ENCODE assay signal across 8 mouse cellular contexts in genomic region chr11:120949863-120950262, GRCm38 (mm10). TPM values are rescaled to one million over a fixed set of nuclear protein-coding genes. Genes with fewer than 3 reads are reported as not detected.
DNase-seq lines count a peak whose midpoint lies in the region; ATAC-seq lines count a peak whose summit lies in the region.

No protein-coding gene starts in this region.

- H3K27ac ChIP-seq in kidney, embryonic 14.5 days (ENCODE audit: low read depth, low read length) = no peak overlapping the region
- peak overlapping the region; percentile 60; the same call in 1 of the 2 replicates for H3K27ac ChIP-seq in embryonic facial prominence, embryonic 13.5 days
- peak overlapping the region; percentile 73 for H3K27ac ChIP-seq in intestine, embryonic 15.5 days
- no peak overlapping the region for H3K27ac ChIP-seq in neural tube, embryonic 12.5 days

- WGBS in kidney, embryonic 14.5 days = 16% methylated on average over 10 of the region's 10 CpGs
- 11% methylated on average over 10 of the region's 10 CpGs for WGBS in embryonic facial prominence, embryonic 13.5 days
- 40% methylated on average over 10 of the region's 10 CpGs for WGBS in intestine, embryonic 15.5 days
- WGBS in neural tube, embryonic 12.5 days = 7% methylated on average over 10 of the region's 10 CpGs

- H3K36me3 ChIP-seq in kidney, embryonic 14.5 days (ENCODE audit: control insufficient read depth, insufficient read depth, low read length) = no peaks in the 10 kb centered on the region
- H3K36me3 ChIP-seq in embryonic facial prominence, embryonic 13.5 days = peaks cover 10% of the 10 kb centered on the region; the same call in 1 of the 2 replicates
- H3K36me3 ChIP-seq in intestine, embryonic 15.5 days = no peaks in the 10 kb centered on the region
- 0 out of 2 replicates have a peak, but pooled peaks cover 1% of the 10 kb centered on the region for H3K36me3 ChIP-seq in neural tube, embryonic 12.5 days

- H3K4me1 ChIP-seq in kidney, embryonic 14.5 days (ENCODE audit: control insufficient read depth, insufficient read depth, low read length) = peaks cover 28% of the 10 kb centered on the region
- peaks cover 33% of the 10 kb centered on the region for H3K4me1 ChIP-seq in embryonic facial prominence, embryonic 13.5 days
- H3K4me1 ChIP-seq in intestine, embryonic 15.5 days (replicated peaks) = peaks cover 29% of the 10 kb centered on the region
- H3K4me1 ChIP-seq in neural tube, embryonic 12.5 days = peaks cover 36% of the 10 kb centered on the region

- H3K9ac ChIP-seq in kidney, embryonic 14.5 days (ENCODE audit: low read depth, low read length) = peak overlapping the region; percentile 66; the same call in 1 of the 2 replicates
- H3K9ac ChIP-seq in embryonic facial prominence, embryonic 13.5 days = peak overlapping the region; percentile 78
- peak overlapping the region; percentile 60 for H3K9ac ChIP-seq in intestine, embryonic 15.5 days
- no peak overlapping the region for H3K9ac ChIP-seq in neural tube, embryonic 12.5 days

- H3K4me3 ChIP-seq in kidney, embryonic 14.5 days (ENCODE audit: low read length) = peak overlapping the region; percentile 57
- H3K4me3 ChIP-seq in embryonic facial prominence, embryonic 13.5 days = peak overlapping the region; percentile 57
- H3K4me3 ChIP-seq in intestine, embryonic 15.5 days (replicated peaks) = peak overlapping the region; percentile 53
- H3K4me3 ChIP-seq in neural tube, embryonic 12.5 days = peak overlapping the region; percentile 37; the same call in 1 of the 2 replicates

- ATAC-seq in kidney, embryonic 14.5 days (ENCODE audit: low FRiP score, low TSS enrichment) = no peak
- ATAC-seq in embryonic facial prominence, embryonic 13.5 days (ENCODE audit: insufficient number of reproducible peaks, insufficient read depth, low FRiP score, low TSS enrichment, low read depth) = no peak
- ATAC-seq in intestine, embryonic 15.5 days = no peak
- no peak for ATAC-seq in neural tube, embryonic 12.5 days (ENCODE audit: low FRiP score, low read depth)

- H3K27me3 ChIP-seq in kidney, embryonic 14.5 days (ENCODE audit: control insufficient read depth, insufficient read depth, low read length) = no peaks in the 10 kb centered on the region
- peaks cover 13% of the 10 kb centered on the region; the same call in 1 of the 2 replicates for H3K27me3 ChIP-seq in embryonic facial prominence, embryonic 13.5 days
- no peaks in the 10 kb centered on the region for H3K27me3 ChIP-seq in intestine, embryonic 15.5 days (replicated peaks)
- peaks cover 15% of the 10 kb centered on the region for H3K27me3 ChIP-seq in neural tube, embryonic 12.5 days (replicated peaks)

- H3K9me3 ChIP-seq in kidney, embryonic 14.5 days (ENCODE audit: control insufficient read depth, low read length) = no peaks in the 10 kb centered on the region
- no peaks in the 10 kb centered on the region for H3K9me3 ChIP-seq in embryonic facial prominence, embryonic 13.5 days
- H3K9me3 ChIP-seq in intestine, embryonic 15.5 days = no peaks in the 10 kb centered on the region
- H3K9me3 ChIP-seq in neural tube, embryonic 12.5 days = no peaks in the 10 kb centered on the region

- DNase-seq in kidney, postnatal 4 days = no peak
- DNase-seq in left cerebral cortex, adult 9 months (ENCODE audit: low spot score in 2 of 2) = no peak
- DNase-seq in thymus, adult 18-20 months = no peak
- no peak for DNase-seq in adipocyte (ENCODE audit: low spot score)

- H3K4me2 ChIP-seq in kidney, embryonic 14.5 days (replicated peaks; ENCODE audit: low read depth, low read length) = peak overlapping the region; percentile 73
- peak overlapping the region; percentile 75 for H3K4me2 ChIP-seq in embryonic facial prominence, embryonic 13.5 days
- peak overlapping the region; percentile 83 for H3K4me2 ChIP-seq in intestine, embryonic 15.5 days (replicated peaks)
- H3K4me2 ChIP-seq in neural tube, embryonic 12.5 days (replicated peaks) = peak overlapping the region; percentile 70

RNA-seq across cellular contexts. Expression of gene Slc16a3, which starts 1.6 kb away (rescaled TPM):
- 21.8 and 21.9 TPM in 2 replicates for polyA plus RNA-seq in kidney, embryonic 14.5 days (2014; fragmentation: Nextera tagmentation; extraction: Ambion mirVana)
- 56.4 and 63.4 TPM in 2 replicates for polyA plus RNA-seq in embryonic facial prominence, embryonic 13.5 days (2015; fragmentation: Nextera tagmentation; extraction: Ambion mirVana)
- 84.8 and 96.2 TPM in 2 replicates for polyA plus RNA-seq in intestine, embryonic 15.5 days (2015; fragmentation: Nextera tagmentation; extraction: Ambion mirVana)
- polyA plus RNA-seq in neural tube, embryonic 12.5 days (2016; fragmentation: Nextera tagmentation; extraction: Ambion mirVana) = 31.8 and 38.4 TPM in 2 replicates

RNA-seq across cellular contexts. Expression of gene Ccdc57, which starts 17.2 kb away (rescaled TPM):
- polyA plus RNA-seq in kidney, embryonic 14.5 days (2014; fragmentation: Nextera tagmentation; extraction: Ambion mirVana) = 5.0 and 9.2 TPM in 2 replicates
- 6.1 and 6.8 TPM in 2 replicates for polyA plus RNA-seq in embryonic facial prominence, embryonic 13.5 days (2015; fragmentation: Nextera tagmentation; extraction: Ambion mirVana)
- polyA plus RNA-seq in intestine, embryonic 15.5 days (2015; fragmentation: Nextera tagmentation; extraction: Ambion mirVana) = 4.2 and 5.1 TPM in 2 replicates
- 4.7 and 5.6 TPM in 2 replicates for polyA plus RNA-seq in neural tube, embryonic 12.5 days (2016; fragmentation: Nextera tagmentation; extraction: Ambion mirVana)

RNA-seq across cellular contexts. Expression of gene Csnk1d, which starts 41.3 kb away (rescaled TPM):
- 49.8 and 78.9 TPM in 2 replicates for polyA plus RNA-seq in kidney, embryonic 14.5 days (2014; fragmentation: Nextera tagmentation; extraction: Ambion mirVana)
- polyA plus RNA-seq in embryonic facial prominence, embryonic 13.5 days (2015; fragmentation: Nextera tagmentation; extraction: Ambion mirVana) = 132 and 134 TPM in 2 replicates
- polyA plus RNA-seq in intestine, embryonic 15.5 days (2015; fragmentation: Nextera tagmentation; extraction: Ambion mirVana) = 106 TPM in 2 replicates
- 157 TPM in 2 replicates for polyA plus RNA-seq in neural tube, embryonic 12.5 days (2016; fragmentation: Nextera tagmentation; extraction: Ambion mirVana)

Comparison
In these comparisons a context has a peak if more than half of its experiments do, and no peak if none do; other contexts are left out.
1. H3K27ac ChIP-seq: peak in embryonic facial prominence, embryonic 13.5 days (single experiment) and intestine, embryonic 15.5 days (single experiment); none in kidney, embryonic 14.5 days (single experiment) and neural tube, embryonic 12.5 days (single experiment).
2. Peak in every context shown above with its lines, with median percentiles within 50 percentile points of each other: H3K4me2 ChIP-seq and H3K4me3 ChIP-seq.